Mouse (Mus musculus): ENCODE measurements around the gene Zfp609. TPM values are rescaled to one million over a fixed set of nuclear protein-coding genes. Genes with fewer than 3 reads are reported as not detected.

The Zfp609 gene
- polyA plus RNA-seq, 1 experiment from 2014 or later, result 5.8 TPM

DNA sequence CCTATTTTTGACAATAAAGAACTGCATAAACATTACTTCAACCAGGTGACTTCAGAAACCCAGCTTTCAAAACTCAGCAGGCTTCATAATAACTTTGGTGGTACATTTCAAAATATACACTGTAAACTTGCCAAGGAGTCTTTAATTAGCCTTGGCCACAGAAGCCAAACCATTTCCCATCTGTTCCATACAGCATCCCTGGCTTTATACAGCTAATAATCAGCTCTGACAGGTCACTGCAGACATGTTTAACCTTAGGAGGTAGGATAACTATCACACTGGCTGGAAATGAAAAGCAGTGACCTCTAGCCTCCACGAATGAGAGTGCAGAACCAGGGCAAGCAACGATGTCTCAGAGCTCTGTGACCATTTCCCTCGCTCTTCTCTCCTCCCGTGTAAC lies 27.6 kb downstream of the Zfp609 start:
- no peak overlapping the region for H3K4me2 ChIP-seq
- H3K4me3 ChIP-seq (ENCODE audit: low read depth, low read length), result no peak overlapping the region
- ATAC-seq (replicated peaks; ENCODE audit: low FRiP score), result no peak
- H3K27ac ChIP-seq (ENCODE audit: low read depth, low read length), result no peak overlapping the region
- no peak for DNase-seq (ENCODE audit: low spot score)
- 87% methylated on average over 4 of the region's 4 CpGs for WGBS
- H3K27me3 ChIP-seq (replicated peaks; ENCODE audit: control insufficient read depth, insufficient read depth, low read length), result no peaks in the 10 kb centered on the region
- H3K9me3 ChIP-seq (ENCODE audit: control insufficient read depth, low read length), result no peaks in the 10 kb centered on the region
- no peaks in the 10 kb centered on the region for H3K36me3 ChIP-seq (ENCODE audit: control insufficient read depth, insufficient read depth, low read length)
- 0 out of 2 replicates have a peak, but pooled peaks cover 2% of the 10 kb centered on the region for H3K4me1 ChIP-seq (replicated peaks; ENCODE audit: control insufficient read depth, insufficient read depth, low read length)
- H3K9ac ChIP-seq (ENCODE audit: low read depth, low read length), result no peak overlapping the region

DNA sequence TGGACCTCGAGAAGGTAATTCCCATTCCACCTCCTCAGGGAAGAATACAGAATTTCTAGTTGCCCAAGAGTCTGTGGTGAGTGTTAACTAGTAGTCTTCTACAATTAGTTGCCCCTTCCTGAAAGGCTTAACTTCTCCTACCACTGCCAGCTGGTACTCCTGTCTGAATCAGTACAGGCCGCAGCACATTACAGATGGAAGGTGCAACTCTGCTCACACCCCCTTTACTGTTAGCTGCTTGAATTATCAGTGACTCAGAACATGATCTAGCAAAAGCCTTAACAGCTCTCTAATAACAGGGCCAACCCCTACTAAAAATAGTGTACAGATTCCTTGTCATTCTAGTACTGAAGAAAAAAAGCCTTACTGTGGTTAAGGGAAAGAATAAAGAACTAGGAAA lies 31.7 kb downstream of the Zfp609 start:
- no peak for ATAC-seq (replicated peaks; ENCODE audit: low FRiP score)
- no peak overlapping the region for H3K27ac ChIP-seq (ENCODE audit: low read depth, low read length)

DNA sequence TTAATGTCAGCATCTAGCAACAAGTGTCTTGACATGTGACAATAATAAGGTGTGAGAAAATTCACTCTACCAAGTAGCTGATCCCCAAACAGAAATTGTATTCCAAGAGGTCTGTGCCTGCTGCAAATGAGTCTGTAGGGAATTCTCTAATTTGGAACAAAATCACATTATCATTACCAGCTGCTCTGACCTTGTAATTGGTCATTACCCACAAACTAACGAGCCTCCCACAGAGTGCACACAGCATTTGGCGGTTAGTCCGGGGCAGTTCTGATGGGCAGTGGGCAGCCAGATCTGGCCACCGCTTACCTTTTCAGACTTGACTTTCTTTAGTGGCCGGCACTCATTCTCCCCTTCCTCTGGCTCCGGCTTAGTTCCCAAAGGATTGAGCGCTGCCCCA lies 33.1 kb downstream of the Zfp609 start:
- no peak for ATAC-seq (replicated peaks; ENCODE audit: low FRiP score)
- Histone ChIP-seq H3K27ac (ENCODE audit: low read depth, low read length) (no peak overlapping the region), H3K4me2 (no peak overlapping the region), H3K27me3 (replicated peaks; ENCODE audit: control insufficient read depth, insufficient read depth, low read length) (no peaks in the 10 kb centered on the region), H3K9me3 (ENCODE audit: control insufficient read depth, low read length) (no peaks in the 10 kb centered on the region), H3K4me3 (ENCODE audit: low read depth, low read length) (no peak overlapping the region), H3K36me3 (ENCODE audit: control insufficient read depth, insufficient read depth, low read length) (no peaks in the 10 kb centered on the region), H3K4me1 (replicated peaks; ENCODE audit: control insufficient read depth, insufficient read depth, low read length) (peaks cover 25% of the 10 kb centered on the region), H3K9ac (ENCODE audit: low read depth, low read length) (no peak overlapping the region)
- no peak for DNase-seq (ENCODE audit: low spot score)
- WGBS, result 92% methylated on average over 7 of the region's 7 CpGs

More for the DNA sequence above, 31.7 kb downstream of the Zfp609 start:
- Histone ChIP-seq H3K27me3 (replicated peaks; ENCODE audit: control insufficient read depth, insufficient read depth, low read length) (no peaks in the 10 kb centered on the region), H3K9me3 (ENCODE audit: control insufficient read depth, low read length) (no peaks in the 10 kb centered on the region), H3K4me3 (ENCODE audit: low read depth, low read length) (no peak overlapping the region), H3K4me2 (no peak overlapping the region), H3K36me3 (ENCODE audit: control insufficient read depth, insufficient read depth, low read length) (no peaks in the 10 kb centered on the region), H3K9ac (ENCODE audit: low read depth, low read length) (no peak overlapping the region), H3K4me1 (replicated peaks; ENCODE audit: control insufficient read depth, insufficient read depth, low read length) (peaks cover 16% of the 10 kb centered on the region)
- no peak for DNase-seq (ENCODE audit: low spot score)
- 78% methylated on average over 2 of the region's 2 CpGs for WGBS

DNA sequence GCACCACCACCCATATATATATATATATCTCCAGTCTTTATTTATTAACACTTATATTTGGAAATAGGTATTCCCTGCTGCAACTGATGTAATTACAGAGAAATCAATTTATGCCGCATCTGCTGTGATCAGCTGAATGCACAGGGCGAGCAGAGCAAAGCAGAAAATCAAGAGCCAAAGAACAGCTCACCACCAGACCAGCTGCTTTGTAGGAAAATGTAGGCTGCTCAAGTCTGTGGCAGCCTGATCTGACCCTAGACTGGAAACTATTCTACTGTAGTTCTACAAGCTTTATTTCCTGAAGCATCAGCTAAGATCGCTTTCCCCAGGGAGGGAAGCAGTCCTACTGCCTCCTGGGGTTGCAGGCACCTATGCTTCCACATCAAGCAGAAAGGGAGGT lies 33.9 kb downstream of the Zfp609 start:
- 93% methylated on average over 3 of the region's 3 CpGs for WGBS

DNA sequence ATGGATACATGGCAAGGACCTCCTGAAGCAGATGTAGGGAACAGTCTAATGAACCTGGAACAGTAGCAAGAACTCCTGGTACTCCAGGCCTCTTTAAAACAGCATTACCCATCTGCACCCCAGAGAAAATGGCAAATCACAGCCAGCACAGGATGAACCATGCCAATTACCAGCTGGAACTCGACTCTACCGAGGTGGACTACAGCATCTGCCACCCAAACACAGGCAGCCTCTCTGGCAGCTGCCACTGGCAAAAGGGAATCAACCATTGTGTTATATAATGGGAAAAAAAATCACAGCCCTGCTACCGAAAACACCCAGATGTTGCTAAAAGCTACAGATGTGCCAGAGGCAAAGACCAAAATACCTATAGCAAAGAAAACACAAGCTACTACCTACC lies 34.3 kb downstream of the Zfp609 start:
- H3K27me3 ChIP-seq (replicated peaks; ENCODE audit: control insufficient read depth, insufficient read depth, low read length), result no peaks in the 10 kb centered on the region
- H3K36me3 ChIP-seq (ENCODE audit: control insufficient read depth, insufficient read depth, low read length), result no peaks in the 10 kb centered on the region
- no peak for DNase-seq (ENCODE audit: low spot score)
- H3K4me1 ChIP-seq (replicated peaks; ENCODE audit: control insufficient read depth, insufficient read depth, low read length), result peaks cover 34% of the 10 kb centered on the region
- WGBS, result 85% methylated on average over 3 of the region's 3 CpGs
- no peak overlapping the region for H3K9ac ChIP-seq (ENCODE audit: low read depth, low read length)
- H3K27ac ChIP-seq (ENCODE audit: low read depth, low read length), result no peak overlapping the region
- H3K9me3 ChIP-seq (ENCODE audit: control insufficient read depth, low read length), result no peaks in the 10 kb centered on the region
- ATAC-seq (replicated peaks; ENCODE audit: low FRiP score), result no peak
- H3K4me3 ChIP-seq (ENCODE audit: low read depth, low read length), result no peak overlapping the region
- no peak overlapping the region for H3K4me2 ChIP-seq

More for the DNA sequence above, 33.9 kb downstream of the Zfp609 start:
- DNase-seq (ENCODE audit: low spot score), result no peak
- no peak for ATAC-seq (replicated peaks; ENCODE audit: low FRiP score)
- no peaks in the 10 kb centered on the region for H3K36me3 ChIP-seq (ENCODE audit: control insufficient read depth, insufficient read depth, low read length)
- no peak overlapping the region for H3K9ac ChIP-seq (ENCODE audit: low read depth, low read length)
- H3K9me3 ChIP-seq (ENCODE audit: control insufficient read depth, low read length), result no peaks in the 10 kb centered on the region
- peaks cover 30% of the 10 kb centered on the region for H3K4me1 ChIP-seq (replicated peaks; ENCODE audit: control insufficient read depth, insufficient read depth, low read length)
- no peak overlapping the region for H3K4me2 ChIP-seq
- H3K4me3 ChIP-seq (ENCODE audit: low read depth, low read length), result no peak overlapping the region
- no peak overlapping the region for H3K27ac ChIP-seq (ENCODE audit: low read depth, low read length)
- H3K27me3 ChIP-seq (replicated peaks; ENCODE audit: control insufficient read depth, insufficient read depth, low read length), result no peaks in the 10 kb centered on the region

DNA sequence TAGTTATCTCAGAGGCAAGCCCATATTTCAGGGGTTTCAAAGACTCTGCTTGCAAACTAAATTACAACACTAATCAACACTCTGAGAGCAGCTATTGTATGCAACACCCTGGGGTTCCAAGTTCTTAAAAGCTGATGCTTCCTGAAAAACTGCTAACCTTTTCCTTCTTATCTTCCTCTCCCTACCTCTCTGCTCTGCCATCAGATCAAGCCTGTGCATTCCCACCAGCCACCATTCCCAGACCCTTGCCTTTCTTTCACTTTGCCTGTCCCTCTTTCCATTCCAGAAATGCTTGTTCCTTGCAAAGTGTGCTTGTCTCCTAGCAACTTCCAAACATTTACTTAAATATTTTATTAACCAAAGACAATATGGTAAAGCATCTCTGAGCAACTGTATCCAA lies 35.5 kb downstream of the Zfp609 start:
- DNase-seq (ENCODE audit: low spot score) (no peak), ATAC-seq (replicated peaks; ENCODE audit: low FRiP score) (no peak)
- no peak overlapping the region for H3K4me2 ChIP-seq
- no peaks in the 10 kb centered on the region for H3K36me3 ChIP-seq (ENCODE audit: control insufficient read depth, insufficient read depth, low read length)
- no peaks in the 10 kb centered on the region for H3K27me3 ChIP-seq (replicated peaks; ENCODE audit: control insufficient read depth, insufficient read depth, low read length)
- no peak overlapping the region for H3K4me3 ChIP-seq (ENCODE audit: low read depth, low read length)
- no peaks in the 10 kb centered on the region for H3K9me3 ChIP-seq (ENCODE audit: control insufficient read depth, low read length)
- H3K27ac ChIP-seq (ENCODE audit: low read depth, low read length), result no peak overlapping the region; the same call in 1 of the 2 replicates
- H3K9ac ChIP-seq (ENCODE audit: low read depth, low read length), result no peak overlapping the region
- H3K4me1 ChIP-seq (replicated peaks; ENCODE audit: control insufficient read depth, insufficient read depth, low read length), result peaks cover 47% of the 10 kb centered on the region

DNA sequence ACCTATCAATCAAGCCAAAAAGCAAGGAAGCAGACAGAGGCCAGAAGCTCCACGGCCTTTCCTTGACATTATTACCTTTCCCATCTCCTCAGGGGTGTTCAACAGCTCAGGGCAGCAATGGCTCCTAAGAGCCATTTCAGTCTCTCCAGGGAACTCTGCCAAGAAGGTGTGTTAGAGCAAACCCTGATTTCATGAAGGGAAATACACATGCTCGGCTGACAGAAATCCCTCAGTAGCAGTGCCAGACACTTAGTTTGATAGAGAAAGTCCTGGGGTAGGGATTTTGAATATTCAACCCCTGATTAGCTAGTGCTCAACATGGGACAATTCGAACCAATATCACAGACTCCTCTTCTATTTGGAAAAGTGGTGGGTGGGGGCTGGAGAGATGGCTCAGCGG lies 36.3 kb downstream of the Zfp609 start:
- H3K4me3 ChIP-seq (ENCODE audit: low read depth, low read length), result no peak overlapping the region
- no peak overlapping the region for H3K4me2 ChIP-seq
- no peak overlapping the region for H3K9ac ChIP-seq (ENCODE audit: low read depth, low read length)
- H3K27me3 ChIP-seq (replicated peaks; ENCODE audit: control insufficient read depth, insufficient read depth, low read length), result no peaks in the 10 kb centered on the region
- no peak for ATAC-seq (replicated peaks; ENCODE audit: low FRiP score)
- 66% methylated on average over 4 of the region's 4 CpGs for WGBS
- DNase-seq (ENCODE audit: low spot score), result no peak
- H3K9me3 ChIP-seq (ENCODE audit: control insufficient read depth, low read length), result no peaks in the 10 kb centered on the region
- peaks cover 54% of the 10 kb centered on the region for H3K4me1 ChIP-seq (replicated peaks; ENCODE audit: control insufficient read depth, insufficient read depth, low read length)
- H3K36me3 ChIP-seq (ENCODE audit: control insufficient read depth, insufficient read depth, low read length), result no peaks in the 10 kb centered on the region
- H3K27ac ChIP-seq (ENCODE audit: low read depth, low read length), result no peak overlapping the region

DNA sequence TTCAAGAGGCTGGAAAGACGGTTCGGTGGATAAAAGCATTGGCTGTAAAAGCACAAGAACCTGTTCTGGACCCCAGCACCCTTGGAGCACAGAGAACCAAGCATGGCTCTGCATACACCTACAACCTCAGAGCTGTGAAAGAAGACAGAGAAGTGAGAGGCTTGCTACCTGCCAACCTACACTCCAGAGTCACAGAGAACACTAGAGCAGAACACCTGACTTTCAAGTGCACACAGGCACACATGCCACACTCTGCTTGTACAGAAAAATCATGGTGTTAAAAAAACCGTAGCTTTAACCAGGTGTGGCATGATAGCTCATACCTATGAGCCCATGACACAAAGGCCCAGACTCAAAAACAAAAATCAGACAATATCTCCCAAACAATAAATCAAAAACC lies 37.6 kb downstream of the Zfp609 start:
- no peak for DNase-seq (ENCODE audit: low spot score)
- no peaks in the 10 kb centered on the region for H3K27me3 ChIP-seq (replicated peaks; ENCODE audit: control insufficient read depth, insufficient read depth, low read length)
- no peak overlapping the region for H3K27ac ChIP-seq (ENCODE audit: low read depth, low read length)
- ATAC-seq (replicated peaks; ENCODE audit: low FRiP score), result no peak
- WGBS, result 90% methylated on average over 3 of the region's 3 CpGs
- H3K4me3 ChIP-seq (ENCODE audit: low read depth, low read length), result no peak overlapping the region
- peaks cover 53% of the 10 kb centered on the region for H3K4me1 ChIP-seq (replicated peaks; ENCODE audit: control insufficient read depth, insufficient read depth, low read length)
- no peak overlapping the region for H3K9ac ChIP-seq (ENCODE audit: low read depth, low read length)
- no peaks in the 10 kb centered on the region for H3K36me3 ChIP-seq (ENCODE audit: control insufficient read depth, insufficient read depth, low read length)
- H3K4me2 ChIP-seq, result no peak overlapping the region
- H3K9me3 ChIP-seq (ENCODE audit: control insufficient read depth, low read length), result no peaks in the 10 kb centered on the region

DNA sequence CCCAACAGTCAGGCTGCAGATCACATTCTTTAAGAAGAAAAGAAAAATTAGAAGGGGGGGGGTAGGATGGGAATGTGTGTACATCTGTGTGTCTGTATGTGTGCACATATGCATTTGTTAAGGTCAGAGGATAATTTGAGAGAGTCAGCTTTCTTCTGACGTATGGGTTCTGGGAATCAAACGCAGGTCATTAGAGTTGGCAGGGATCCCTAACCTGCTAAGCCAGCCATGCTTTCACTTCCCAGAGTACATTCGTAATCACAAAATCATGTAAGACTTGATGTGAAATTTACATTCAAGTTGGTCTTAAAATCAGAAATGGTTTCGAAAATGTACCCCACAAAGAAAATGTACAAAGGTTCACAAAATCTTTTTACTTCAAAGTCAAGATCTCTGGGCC lies 38.8 kb downstream of the Zfp609 start:
- Histone ChIP-seq H3K4me3 (ENCODE audit: low read depth, low read length) (no peak overlapping the region), H3K4me1 (replicated peaks; ENCODE audit: control insufficient read depth, insufficient read depth, low read length) (peaks cover 57% of the 10 kb centered on the region), H3K27me3 (replicated peaks; ENCODE audit: control insufficient read depth, insufficient read depth, low read length) (no peaks in the 10 kb centered on the region), H3K9ac (ENCODE audit: low read depth, low read length) (no peak overlapping the region), H3K27ac (ENCODE audit: low read depth, low read length) (peak overlapping the region; percentile 15; the same call in 1 of the 2 replicates), H3K4me2 (0 out of 2 replicates have a peak overlapping the region, but pooled peaks have one; percentile 19), H3K36me3 (ENCODE audit: control insufficient read depth, insufficient read depth, low read length) (no peaks in the 10 kb centered on the region), H3K9me3 (ENCODE audit: control insufficient read depth, low read length) (no peaks in the 10 kb centered on the region)
- no peak for ATAC-seq (replicated peaks; ENCODE audit: low FRiP score)
- no peak for DNase-seq (ENCODE audit: low spot score)
- 88% methylated on average over 4 of the region's 4 CpGs for WGBS
